Comparison of ENCODE assay signal across 7 mouse cellular contexts in the genomic region with DNA sequence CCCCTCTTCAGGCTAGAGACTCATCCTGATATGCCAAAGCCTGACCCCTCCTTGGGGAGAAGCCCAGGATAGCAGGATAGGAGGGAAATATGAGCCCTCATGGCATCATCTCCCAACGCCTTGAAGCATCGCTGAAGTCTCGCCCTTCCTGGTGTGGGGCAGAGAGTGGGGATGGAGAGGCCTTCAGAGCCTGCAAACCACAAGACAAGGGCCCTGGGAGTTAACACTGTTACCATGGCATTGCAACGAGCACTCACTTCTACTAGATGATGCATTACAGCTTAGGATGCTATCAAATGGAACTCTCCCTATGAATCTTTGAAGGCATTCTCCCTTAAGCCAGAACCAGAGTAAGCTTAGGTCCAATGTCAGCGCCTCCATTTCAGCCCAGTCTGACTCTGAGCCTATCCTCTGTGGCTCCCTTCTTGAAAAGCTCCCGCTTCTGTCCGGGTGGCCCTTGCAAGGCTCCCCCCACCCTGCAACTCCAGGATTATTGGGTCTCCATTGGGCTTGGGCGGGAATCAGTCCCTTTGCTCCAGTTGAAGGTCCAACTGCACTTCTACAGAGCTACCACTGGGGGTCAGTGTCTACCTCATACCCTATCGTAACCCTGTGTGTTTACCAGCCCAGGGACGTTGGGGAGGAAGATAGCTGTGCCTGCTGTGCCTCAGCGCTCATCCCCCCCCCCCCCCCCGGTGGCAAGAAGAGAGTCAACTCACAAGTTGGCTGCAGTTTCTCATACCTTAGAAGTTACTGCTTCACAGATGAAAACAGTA. TPM values are rescaled to one million over a fixed set of nuclear protein-coding genes. Genes with fewer than 3 reads are reported as not detected.
DNase-seq lines count a peak whose midpoint lies in the region; ATAC-seq and TF ChIP-seq lines count a peak whose summit lies in the region.

No protein-coding gene starts in this region.

- H3K27me3 ChIP-seq in spleen, adult 2 months (ENCODE audit: control insufficient read depth, insufficient read depth, low read length): no peaks in the 10 kb centered on the region
- H3K27me3 ChIP-seq in heart, embryonic 14.5 days (ENCODE audit: control insufficient read depth, insufficient read depth, low read length): no peaks in the 10 kb centered on the region
- H3K27me3 ChIP-seq in liver, embryonic 11.5 days (replicated peaks; ENCODE audit: control insufficient read depth, insufficient read depth, low read length): no peaks in the 10 kb centered on the region

- H3K36me3 ChIP-seq in spleen, adult 2 months (ENCODE audit: control insufficient read depth, insufficient read depth, low read length): no peaks in the 10 kb centered on the region
- no peaks in the 10 kb centered on the region for H3K36me3 ChIP-seq in heart, embryonic 14.5 days (ENCODE audit: control insufficient read depth, insufficient read depth, low read length)
- H3K36me3 ChIP-seq in liver, embryonic 11.5 days (ENCODE audit: control insufficient read depth, insufficient read depth, low read length): no peaks in the 10 kb centered on the region

- TF ChIP-seq POLR2A in spleen, adult 2 months (IDR thresholded peaks at IDR 0.05; ENCODE audit: low read depth, low read length): no peak

- 0 out of 2 replicates have a peak overlapping the region, but pooled peaks have one; percentile 19 for H3K4me2 ChIP-seq in heart, embryonic 14.5 days (ENCODE audit: low read length)
- H3K4me2 ChIP-seq in liver, embryonic 11.5 days: peak overlapping the region; percentile 24; the same call in 1 of the 2 replicates

- H3K4me1 ChIP-seq in spleen, adult 2 months (ENCODE audit: control insufficient read depth, insufficient read depth, insufficient read length): no peaks in the 10 kb centered on the region; the same call in 1 of the 2 replicates
- peaks cover 0 to 2% of the 10 kb centered on the region in 2 experiments; a peak in 1 of 4 replicates for H3K4me1 ChIP-seq in heart, embryonic 14.5 days (ENCODE audit: control insufficient read depth in 2 of 2, insufficient read depth in 2 of 2, low read length in 2 of 2)
- H3K4me1 ChIP-seq in liver, embryonic 11.5 days (replicated peaks; ENCODE audit: control insufficient read depth, insufficient read depth, low read length): peaks cover 22% of the 10 kb centered on the region

- H3K27ac ChIP-seq in spleen, adult 2 months (ENCODE audit: insufficient read depth, low read length): no peak overlapping the region
- no peak overlapping the region for H3K27ac ChIP-seq in heart, embryonic 14.5 days (replicated peaks in 1 of 2; ENCODE audit: control insufficient read depth in 1 of 2, insufficient read depth in 1 of 2, low read depth in 2 of 2, low read length in 2 of 2)
- no peak overlapping the region for H3K27ac ChIP-seq in liver, embryonic 11.5 days (ENCODE audit: low read depth, low read length)

- WGBS in spleen, adult 2 months: 34% methylated on average over 12 of the region's 12 CpGs
- WGBS in heart, embryonic 14.5 days: 23% methylated on average over 12 of the region's 12 CpGs
- 21% methylated on average over 12 of the region's 12 CpGs for WGBS in liver, embryonic 11.5 days

- no peaks in the 10 kb centered on the region for H3K9me3 ChIP-seq in heart, embryonic 14.5 days (ENCODE audit: control insufficient read depth, low read length)
- no peaks in the 10 kb centered on the region for H3K9me3 ChIP-seq in liver, embryonic 11.5 days (ENCODE audit: control insufficient read depth, low read length)

- no peak overlapping the region for H3K4me3 ChIP-seq in spleen, adult 2 months (ENCODE audit: extremely low read depth, insufficient read depth, insufficient read length)
- no peak overlapping the region for H3K4me3 ChIP-seq in heart, embryonic 14.5 days (ENCODE audit: control insufficient read depth in 1 of 2, insufficient read depth in 1 of 2, low read depth in 1 of 2, low read length in 2 of 2)
- H3K4me3 ChIP-seq in liver, embryonic 11.5 days (ENCODE audit: low read depth, low read length): no peak overlapping the region

- no peak for ATAC-seq in heart, embryonic 14.5 days (ENCODE audit: insufficient number of reproducible peaks, insufficient read depth, low FRiP score, low read depth)
- peak; percentile 58 for ATAC-seq in liver, embryonic 11.5 days (replicated peaks; ENCODE audit: low FRiP score)

- DNase-seq in spleen, adult 2 months (ENCODE audit: low read depth in 1 of 2, low spot score in 2 of 2): peak in 1 of 2 experiments; percentile 33
- DNase-seq in spleen, adult 12 weeks (ENCODE audit: low spot score): no peak
- DNase-seq in brain, adult 2 months (ENCODE audit: low read depth, low spot score): peak; percentile 72
- DNase-seq in liver, embryonic 11.5 days (ENCODE audit: low spot score): peak; percentile 52
- DNase-seq in retina, postnatal 1 day: peak; percentile 82
- no peak for DNase-seq in urinary bladder, postnatal 14 days (ENCODE audit: low spot score)

- TF ChIP-seq CTCF in spleen, adult 2 months (IDR thresholded peaks at IDR 0.05; ENCODE audit: extremely low read depth, insufficient read depth, insufficient read length, insufficient replicate concordance): peak; percentile 72; the same call in 1 of the 2 replicates

- H3K9ac ChIP-seq in heart, embryonic 14.5 days (ENCODE audit: low read length): no peak overlapping the region
- H3K9ac ChIP-seq in liver, embryonic 11.5 days (ENCODE audit: low read depth, low read length): no peak overlapping the region

RNA-seq across cellular contexts. Expression of gene Kcnip2, which starts 11.1 kb away (rescaled TPM):
- polyA plus RNA-seq in spleen, adult 2 months (2012; rRNA removed): 1.5 and 1.8 TPM in 2 replicates
- polyA plus RNA-seq in heart, embryonic 14.5 days (2014; fragmentation: Nextera tagmentation; extraction: Ambion mirVana): 3.1 and 3.6 TPM in 2 replicates
- polyA plus RNA-seq in liver, embryonic 11.5 days (2014; fragmentation: Nextera tagmentation; extraction: Ambion mirVana): 1.2 and 1.8 TPM in 2 replicates

RNA-seq across cellular contexts. Expression of gene Mgea5, which starts 21.1 kb away (rescaled TPM):
- polyA plus RNA-seq in spleen, adult 2 months (2012; rRNA removed): 18.9 and 21.1 TPM in 2 replicates
- 47.0 and 47.1 TPM in 2 replicates for polyA plus RNA-seq in heart, embryonic 14.5 days (2014; fragmentation: Nextera tagmentation; extraction: Ambion mirVana)
- polyA plus RNA-seq in liver, embryonic 11.5 days (2014; fragmentation: Nextera tagmentation; extraction: Ambion mirVana): 38.9 and 39.7 TPM in 2 replicates

RNA-seq across cellular contexts. Expression of gene Npm3, which starts 55.4 kb away (rescaled TPM):
- polyA plus RNA-seq in spleen, adult 2 months (2012; rRNA removed): 68.2 and 85.3 TPM in 2 replicates
- 9.8 and 10.2 TPM in 2 replicates for polyA plus RNA-seq in heart, embryonic 14.5 days (2014; fragmentation: Nextera tagmentation; extraction: Ambion mirVana)
- polyA plus RNA-seq in liver, embryonic 11.5 days (2014; fragmentation: Nextera tagmentation; extraction: Ambion mirVana): 32.7 and 34.5 TPM in 2 replicates

Comparison
In these comparisons a context has a peak if more than half of its experiments do, and no peak if none do; other contexts are left out.
1. DNase-seq: peak in brain, adult 2 months (single experiment), liver, embryonic 11.5 days (single experiment) and retina, postnatal 1 day (single experiment); none in spleen, adult 12 weeks (single experiment) and urinary bladder, postnatal 14 days (single experiment).